Mouse (Mus musculus) kidney, postnatal 25 days (tissue): ENCODE measurements around the gene 4930502E18Rik.
"Not testable (repeated sequence)": the region's sequence is repeated elsewhere in the genome, so short reads cannot be mapped to it uniquely, and the experiment has no call there.

Experiments
- DNase-seq, 2 experiments: peaks; one replicate each; pipeline ENCODE4 v3.0.0; 2021; ENCODE audit warnings: mixed read lengths in 2 of 2

Gene 4930502E18Rik

DNA sequence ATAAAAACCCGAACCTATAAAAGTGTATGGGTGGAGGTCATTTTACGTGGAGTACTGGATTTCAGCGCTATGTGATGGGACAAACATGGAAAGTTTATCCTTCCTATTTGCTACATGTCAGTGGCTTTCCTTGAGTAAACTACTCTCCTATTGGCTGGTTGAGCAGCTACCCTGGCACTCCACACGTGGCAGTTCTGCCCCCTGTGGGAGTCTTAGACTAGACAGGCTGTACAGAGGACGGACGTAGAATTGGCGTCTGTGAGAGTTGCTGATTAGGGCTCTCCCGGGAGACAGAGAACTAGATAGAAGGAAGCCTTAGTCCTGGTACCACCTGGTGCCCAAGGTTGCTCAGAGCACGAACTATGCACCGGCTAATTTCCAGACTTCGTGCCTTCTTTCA is at the start of gene 4930502E18Rik:
Gene 4930502E18Rik, plus strand, starts transcription at position 231 of the 400 bp plus-strand sequence.
- no peak for DNase-seq

DNA sequence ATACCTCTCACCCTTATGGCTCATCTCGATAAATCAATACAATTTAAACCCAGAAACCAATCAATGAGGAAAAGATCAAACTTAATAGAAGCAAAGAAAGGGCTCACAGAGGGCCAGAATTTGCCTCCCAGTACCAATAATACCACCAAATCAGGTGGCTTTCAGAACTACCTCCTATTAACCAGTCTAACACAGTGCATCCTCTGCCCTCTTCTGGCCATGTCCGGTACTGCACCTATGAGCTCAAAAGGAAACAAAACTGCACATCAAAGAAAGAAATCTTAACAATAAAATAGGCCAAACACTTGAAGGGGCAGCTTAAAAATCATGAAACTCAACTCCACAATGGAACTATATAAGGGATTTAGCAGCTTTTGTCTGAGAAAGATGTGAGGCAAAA is 47.7 kb upstream of the 4930502E18Rik start:
- DNase-seq, result peak; percentile 60 to 87

DNA sequence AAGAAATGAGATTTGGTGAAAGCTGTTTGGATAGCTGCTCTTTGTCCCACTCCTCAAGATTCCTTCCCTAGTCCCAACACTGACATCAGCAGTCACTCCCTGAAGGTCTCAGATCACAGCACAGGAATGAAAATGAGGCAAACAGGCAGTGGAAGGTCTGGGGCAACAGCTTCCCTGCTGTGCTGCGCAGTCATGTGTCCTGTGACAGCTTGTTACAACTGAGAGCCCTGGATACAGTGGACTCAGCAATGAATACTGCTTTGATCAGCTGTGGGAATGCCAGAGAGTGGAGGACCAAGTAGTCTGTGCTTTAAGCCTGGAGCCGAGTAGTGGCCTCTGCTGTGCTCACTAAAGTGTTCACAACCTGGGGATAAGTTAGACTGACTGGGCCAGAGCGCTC is 42.0 kb upstream of the 4930502E18Rik start:
- DNase-seq, result not testable (repeated sequence)

DNA sequence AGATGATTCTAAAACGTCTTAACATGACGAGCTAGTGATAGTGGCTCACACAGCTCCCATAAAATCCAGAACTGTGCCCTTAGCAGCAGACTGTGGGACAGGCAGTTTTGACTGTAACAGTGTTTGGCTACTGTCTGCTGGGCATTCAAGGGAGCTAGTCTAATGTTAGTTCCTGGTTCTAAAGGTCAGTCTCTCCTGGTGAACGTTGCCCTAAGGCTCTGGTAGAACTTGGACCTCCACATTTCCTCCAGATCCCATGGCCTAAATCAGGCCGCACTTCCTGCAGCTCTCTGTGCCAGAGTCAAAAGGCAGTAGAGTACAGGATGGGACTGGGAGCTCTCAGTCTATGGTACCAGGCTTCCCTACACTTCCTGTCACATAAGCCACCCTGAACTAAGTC is 40.0 kb upstream of the 4930502E18Rik start:
- DNase-seq, result peak in 1 of 2 experiments; percentile 3

DNA sequence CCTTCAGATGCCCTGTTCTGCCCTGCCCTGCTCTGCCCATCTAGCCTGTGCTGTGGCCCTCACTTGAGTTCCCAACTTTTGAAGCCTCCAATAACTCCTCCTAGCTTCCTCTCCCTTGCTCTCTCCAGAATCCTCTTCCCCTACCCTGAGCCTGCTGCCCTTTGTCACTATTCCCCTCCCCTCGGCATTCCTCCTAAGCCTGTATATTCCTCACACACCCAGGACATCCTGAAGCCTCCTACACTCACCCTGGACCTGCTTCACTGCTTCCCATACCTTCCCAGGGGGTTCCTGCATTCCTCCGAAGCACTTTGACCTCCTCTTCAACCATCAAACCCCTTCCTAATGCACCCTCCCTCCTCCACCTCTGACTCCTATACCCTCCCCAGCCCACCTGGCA is 32.6 kb upstream of the 4930502E18Rik start:
- no peak for DNase-seq

DNA sequence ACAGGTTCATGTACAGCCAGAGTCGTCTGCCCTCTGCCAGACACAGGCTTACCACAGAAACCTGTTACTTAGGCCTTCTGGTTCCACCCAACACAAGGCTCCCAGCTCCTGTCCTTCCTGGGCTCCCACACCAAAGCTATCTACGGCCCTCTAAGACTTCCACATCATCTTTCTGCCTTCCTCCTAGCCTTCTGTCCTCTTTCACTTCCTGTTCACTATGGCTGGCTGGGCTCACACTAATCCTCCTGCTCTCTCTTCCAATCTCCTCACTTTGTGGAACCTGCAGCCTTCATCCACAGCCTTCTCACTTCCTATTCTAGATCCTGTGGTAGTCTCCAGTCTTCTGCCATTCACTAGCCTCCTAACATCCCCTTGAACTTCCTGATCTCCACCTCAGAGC is 31.5 kb upstream of the 4930502E18Rik start:
- DNase-seq, result no peak

DNA sequence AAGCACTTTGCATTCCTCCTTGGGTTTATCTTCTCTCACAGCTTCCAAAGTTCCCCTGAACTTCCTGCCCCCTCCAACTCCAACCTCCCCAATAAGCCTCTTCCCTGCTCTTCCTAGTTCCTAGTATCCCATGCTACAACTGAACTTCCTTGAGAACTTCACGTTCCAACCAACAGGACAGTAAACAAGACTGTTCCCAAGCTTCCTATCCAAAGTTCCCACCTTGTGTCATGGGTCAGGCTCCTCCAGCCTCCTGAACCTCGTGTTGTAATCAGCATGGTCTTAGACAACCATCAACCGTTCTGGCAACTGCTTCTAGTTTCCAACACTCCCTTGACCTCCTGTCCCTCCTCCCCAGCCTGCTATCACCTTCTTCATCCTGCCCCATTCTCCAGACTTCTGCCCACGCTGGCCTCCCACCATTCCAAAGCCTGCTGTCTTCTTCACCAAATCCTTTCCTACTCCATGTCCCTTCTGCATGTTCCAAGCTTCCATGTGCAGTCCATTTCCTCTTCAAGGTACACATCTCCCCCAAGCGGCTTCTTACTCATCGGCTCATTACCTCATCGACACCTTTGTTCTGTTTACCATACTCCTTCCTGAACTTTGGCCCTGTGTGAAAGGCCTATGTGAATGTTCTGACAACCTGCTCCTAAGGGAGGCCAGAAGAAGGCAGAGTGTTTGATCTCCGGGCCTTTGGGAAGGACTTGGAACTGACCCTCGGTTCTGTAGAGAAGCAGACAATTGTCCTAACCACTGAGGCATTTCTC is 30.4 kb upstream of the 4930502E18Rik start:
- DNase-seq, result no peak

DNA sequence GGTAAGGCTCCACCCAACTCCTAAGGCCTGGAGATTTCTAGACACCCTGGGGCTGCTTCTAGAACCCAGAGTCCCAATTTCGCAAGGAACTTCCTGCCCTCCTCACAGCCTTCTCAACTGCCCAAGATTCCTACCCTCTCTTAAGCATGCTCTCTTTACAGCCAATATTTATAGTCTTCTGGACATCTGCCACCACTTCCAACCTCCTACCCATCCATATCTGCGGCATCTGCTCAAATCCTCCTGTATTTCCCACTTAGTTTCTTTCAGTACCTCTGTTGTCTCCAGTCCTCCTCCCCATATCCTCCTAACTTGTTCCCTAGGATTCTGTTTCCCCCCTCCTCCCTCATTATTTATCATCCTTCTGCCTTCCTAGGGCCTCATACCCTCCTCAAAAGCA is 25.4 kb upstream of the 4930502E18Rik start:
- no peak for DNase-seq

DNA sequence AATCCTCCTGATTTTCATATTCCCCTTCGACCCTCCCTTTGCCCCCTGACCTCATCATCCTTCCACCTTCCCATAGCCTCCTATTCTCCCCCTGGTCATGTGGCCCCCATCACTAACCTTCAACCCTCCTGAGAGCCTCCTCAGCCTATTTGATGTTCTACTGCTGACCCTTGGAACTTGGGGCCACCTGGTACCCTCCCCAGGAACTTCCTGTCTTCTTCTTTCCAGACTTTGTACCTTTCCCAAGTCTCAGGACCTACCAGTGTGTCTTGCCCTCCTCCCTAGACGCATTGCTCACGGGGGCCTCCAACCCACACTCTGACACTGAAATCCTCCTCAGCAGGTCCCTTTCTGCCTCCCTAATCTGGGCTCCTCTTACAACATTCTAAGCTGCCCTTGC is 22.0 kb upstream of the 4930502E18Rik start:
- DNase-seq, result no peak

DNA sequence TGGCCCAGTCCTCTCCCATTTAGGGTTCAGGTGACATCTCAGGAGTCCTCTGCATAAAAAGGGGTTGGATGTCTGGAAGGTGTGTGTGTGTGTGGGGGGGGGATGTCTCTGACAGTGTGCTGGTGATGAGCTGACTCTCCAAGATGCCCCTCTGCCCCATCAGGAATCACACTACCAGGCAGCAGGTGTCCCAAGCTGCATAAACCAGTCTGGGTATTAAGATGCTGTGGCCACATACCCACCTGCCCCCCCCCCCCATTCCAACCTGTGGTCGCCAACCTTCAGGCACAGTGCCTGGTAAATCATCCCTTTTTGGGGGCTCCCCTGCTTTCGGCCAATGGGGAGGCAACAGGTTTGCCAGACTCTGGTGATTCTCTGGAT is 8.7 kb upstream of the 4930502E18Rik start:
- no peak for DNase-seq

DNA sequence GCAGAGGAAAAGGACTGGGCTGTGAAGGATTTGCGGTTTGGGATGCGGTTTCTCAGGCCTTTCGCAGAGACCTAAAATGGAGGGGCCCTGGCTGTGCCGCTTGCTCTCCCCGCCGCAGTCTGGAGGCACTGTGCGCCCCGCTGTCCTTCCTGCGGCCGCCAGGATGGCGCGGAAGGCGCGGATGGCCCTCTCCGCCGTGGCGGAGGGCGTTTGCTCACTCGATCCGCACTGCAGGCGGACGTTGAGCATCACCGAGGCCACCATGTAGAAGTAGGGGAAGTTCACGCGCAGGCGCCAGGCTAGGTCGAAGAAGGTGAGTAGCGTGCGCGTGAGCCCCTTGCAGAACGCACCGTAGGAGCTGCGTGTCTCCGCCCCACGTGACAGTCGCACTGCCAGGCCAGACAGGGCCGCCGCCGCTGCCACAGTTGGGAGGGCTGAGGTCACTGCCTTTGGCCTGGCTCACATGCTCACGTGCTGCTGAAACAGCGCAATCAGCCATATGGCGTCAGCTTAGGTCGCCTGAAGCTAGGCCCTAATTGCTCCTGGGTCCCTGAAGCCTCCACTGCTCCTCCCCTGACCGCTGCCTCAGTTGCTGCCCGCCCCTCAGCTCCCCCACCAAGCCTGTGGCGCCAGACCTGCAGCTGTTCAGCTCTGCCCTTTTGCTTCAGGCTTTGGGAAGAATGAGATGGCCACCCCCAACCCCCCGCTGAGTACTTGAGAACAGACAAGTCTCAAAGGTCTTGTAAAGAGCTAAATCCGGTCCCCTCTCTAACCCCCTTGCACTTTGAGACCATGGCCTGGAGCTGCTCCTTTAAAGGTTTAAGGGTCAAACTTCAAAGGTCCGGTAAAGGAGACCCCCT is 8.1 kb upstream of the 4930502E18Rik start:
- DNase-seq, result peak; percentile 41 to 73

DNA sequence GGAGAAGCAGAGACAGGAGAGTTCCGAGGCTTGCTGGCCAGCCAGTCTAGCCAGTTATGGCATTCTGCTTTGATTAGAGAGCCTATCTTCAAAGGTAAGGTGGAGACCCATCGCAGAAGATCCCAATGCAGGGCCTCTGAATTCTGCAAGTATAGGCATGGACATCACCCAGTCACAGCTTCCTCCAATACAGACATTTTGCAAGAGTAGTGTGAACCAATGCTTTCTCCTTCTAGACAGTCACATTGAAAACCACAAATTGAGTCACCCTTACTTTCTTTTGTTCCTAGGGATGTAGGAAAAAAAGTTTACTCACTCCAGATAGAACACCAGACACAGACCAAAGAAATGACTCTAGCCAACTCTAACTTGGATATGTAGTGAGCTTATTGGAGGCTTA is 4.3 kb downstream of the 4930502E18Rik start:
- no peak for DNase-seq

DNA sequence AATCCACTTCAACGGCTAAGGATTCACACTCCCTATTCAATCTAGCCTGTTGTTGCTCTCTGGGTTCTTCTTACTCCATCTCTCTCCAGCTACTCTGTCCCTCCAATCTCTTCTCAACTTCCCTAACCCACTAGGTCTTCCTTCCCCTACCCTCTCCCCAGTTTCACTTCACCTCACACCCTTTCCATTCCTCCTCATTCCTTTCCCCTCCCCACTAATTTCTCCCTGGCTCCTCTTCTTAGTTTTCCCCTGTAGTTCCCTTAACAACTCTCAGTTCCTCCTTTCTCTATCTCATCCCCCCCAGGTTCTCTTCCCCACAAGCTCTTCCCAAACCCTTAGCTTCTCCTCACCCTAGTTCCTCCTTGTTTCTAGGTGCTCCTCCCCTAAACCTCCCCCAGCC is 28.2 kb downstream of the 4930502E18Rik start:
- no peak for DNase-seq

DNA sequence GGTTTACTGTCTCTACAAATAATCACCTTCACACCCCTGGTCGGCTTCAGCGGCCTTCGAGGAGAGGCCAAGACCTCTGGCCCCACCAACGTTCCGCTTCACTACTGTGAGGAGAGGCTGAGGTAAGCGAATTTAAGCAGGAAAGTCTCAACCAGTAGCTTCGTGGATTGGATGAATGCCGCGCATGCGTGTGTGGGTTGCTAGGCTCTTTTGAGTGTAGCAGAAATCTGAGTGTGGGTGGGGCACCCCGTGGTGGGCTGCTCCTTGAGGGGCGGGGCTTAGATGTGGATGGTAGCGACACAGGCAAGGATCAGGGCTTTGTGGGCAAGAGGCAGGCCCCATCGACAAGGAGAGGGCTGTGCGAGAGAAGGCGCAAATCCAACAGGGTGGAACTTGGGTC is 33.1 kb downstream of the 4930502E18Rik start, which contains the start of gene 1700013H16Rik:
Gene 1700013H16Rik, minus strand, starts transcription at position 96 of the 400 bp plus-strand sequence.
- DNase-seq, result no peak

DNA sequence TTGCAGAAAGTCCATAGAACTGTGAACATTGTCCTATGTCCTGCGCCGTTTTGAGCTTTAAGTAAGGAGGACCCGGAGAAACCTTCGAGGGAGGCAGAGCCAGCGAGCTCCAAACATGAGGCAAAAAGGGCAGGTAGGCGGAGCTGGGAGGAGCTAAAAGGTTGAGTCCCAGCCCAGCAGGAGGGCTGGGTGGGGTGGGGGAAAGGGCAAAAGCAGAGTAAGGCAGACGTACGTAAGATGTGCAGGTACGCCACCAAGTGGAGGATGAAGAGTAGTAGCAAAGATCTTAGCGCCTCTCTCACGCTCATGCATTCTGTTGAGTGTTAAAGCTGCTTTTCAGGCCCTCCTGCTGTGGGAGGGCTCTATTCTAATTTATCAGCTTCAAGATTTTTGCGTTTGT is 51.6 kb downstream of the 4930502E18Rik start, which contains the start of gene Zfp36l3:
Gene Zfp36l3, minus strand, starts transcription at position 119 of the 400 bp plus-strand sequence.
- DNase-seq, result no peak
